Mouse (Mus musculus) liver, embryonic 12.5 days (tissue): ENCODE data around the gene Gm10945. TPM values are rescaled to one million over a fixed set of nuclear protein-coding genes. Genes with fewer than 3 reads are reported as not detected.

Experiments used
- polyA plus RNA-seq: library from polyadenylated mRNA; unstranded; fragments of >200 nt; fragmentation: Nextera tagmentation; extraction: Ambion mirVana; gene quantifications from 2 replicates; pipeline ENCODE4 v1.2.1, GENCODE M21; 2016

Gm10945 gene
- polyA plus RNA-seq, 1 experiment from 2014 or later, result not detected

Other genes with a start within 250 kb of the Gm10945 start
- gene Oprm1, start 3.3 kb downstream of the Gm10945 start, polyA plus RNA-seq, result not detected in 2 replicates